Mouse (Mus musculus) intestine, embryonic 14.5 days (tissue): ENCODE results near the gene Gm45213. TPM values are rescaled to one million over a fixed set of nuclear protein-coding genes. Genes with fewer than 3 reads are reported as not detected.

ENCODE experiments used
- ATAC-seq: fragments of 200-750 bp; cut with Nextera tagmentation; replicated peaks from 2 replicates; pipeline ENCODE4 v1.8.0; 2017; ENCODE audit warnings: low read depth, moderate number of reproducible peaks, moderate TSS enrichment, moderate library complexity; ENCODE audit not compliant: low FRiP score, low TSS enrichment
- DNase-seq: peaks from one replicate; pipeline ENCODE4 v3.0.0-alpha.2; 2018; ENCODE audit warnings: low spot score
- H3K27ac ChIP-seq: fragments of 300-500 bp; sonication (generic); 2 replicates; pipeline ENCODE4 v1.5.1; 2014; ENCODE audit warnings: low read depth, mild to moderate bottlenecking, control low read depth
- H3K27me3 ChIP-seq: fragments of 300-500 bp; sonication (generic); replicated peaks from 2 replicates; pipeline ENCODE4 v1.6.1; 2014; ENCODE audit warnings: low read length, control low read depth; ENCODE audit not compliant: control insufficient read depth, insufficient read depth
- H3K36me3 ChIP-seq: fragments of 300-500 bp; sonication (generic); 2 replicates; pipeline ENCODE4 v1.6.1; 2014; ENCODE audit warnings: low read length, control low read depth; ENCODE audit not compliant: control insufficient read depth, insufficient read depth
- H3K4me1 ChIP-seq: fragments of 300-500 bp; sonication (generic); replicated peaks from 2 replicates; pipeline ENCODE4 v1.6.1; 2014; ENCODE audit warnings: low read length, control low read depth, mixed read lengths; ENCODE audit not compliant: control insufficient read depth, insufficient read depth
- H3K4me2 ChIP-seq: fragments of 300-500 bp; sonication (generic); 2 replicates; pipeline ENCODE4 v1.6.1; 2014; ENCODE audit warnings: low read length
- H3K4me3 ChIP-seq: fragments of 300-500 bp; sonication (generic); 2 replicates; pipeline ENCODE4 v1.5.1; 2014; ENCODE audit warnings: low read depth, low read length, control low read depth, mixed read lengths
- H3K9ac ChIP-seq: fragments of 300-500 bp; sonication (generic); 2 replicates; pipeline ENCODE4 v1.6.1; 2014; ENCODE audit warnings: mild to moderate bottlenecking, low read length
- H3K9me3 ChIP-seq: fragments of 300-500 bp; sonication (generic); 2 replicates; pipeline ENCODE4 v1.6.1; 2016; ENCODE audit warnings: low read length, control low read depth; ENCODE audit not compliant: control insufficient read depth
- WGBS: fragments of 180-500 bp; shearing (Covaris S2); extraction: QIAGEN DNeasy Blood & Tissue Kit; methylation state at CpG from one replicate; pipeline ENCODE4 v1.1.7; 2014; 5-methylcytosine and 5-hydroxymethylcytosine counted together
- polyA plus RNA-seq: library from polyadenylated mRNA; unstranded; fragments of >200 nt; fragmentation: Nextera tagmentation; extraction: Ambion mirVana; gene quantifications from 2 replicates; pipeline ENCODE4 v1.2.1, GENCODE M21; 2014

Gene Gm45213
- polyA plus RNA-seq, 1 experiment from 2014 or later: not detected

GRCm38 (mm10) chr7:66010518-66010917, 32.9 kb upstream of the Gm45213 start:
- Histone ChIP-seq H3K4me1 (no peaks in the 10 kb centered on the region), H3K27me3 (no peaks in the 10 kb centered on the region), H3K4me3 (no peak overlapping the region), H3K36me3 (no peaks in the 10 kb centered on the region), H3K9ac (no peak overlapping the region), H3K4me2 (no peak overlapping the region), H3K9me3 (no peaks in the 10 kb centered on the region), H3K27ac (no peak overlapping the region)
- DNase-seq (no peak), ATAC-seq (no peak)
- 73% methylated on average over 6 of the region's 6 CpGs for WGBS

- H3K9ac ChIP-seq: no peak overlapping the region
- ATAC-seq: no peak
- no peak for DNase-seq
- H3K9me3 ChIP-seq: no peaks in the 10 kb centered on the region
- no peaks in the 10 kb centered on the region for H3K4me1 ChIP-seq
- WGBS: 85% methylated on average over 2 of the region's 2 CpGs
- H3K4me3 ChIP-seq: no peak overlapping the region
- no peaks in the 10 kb centered on the region for H3K36me3 ChIP-seq
- H3K27me3 ChIP-seq: no peaks in the 10 kb centered on the region
- no peak overlapping the region for H3K4me2 ChIP-seq
- no peak overlapping the region for H3K27ac ChIP-seq
These were observed 15.7 kb upstream of the Gm45213 start for GRCm38 (mm10) chr7:66027747-66028146.

DNA sequence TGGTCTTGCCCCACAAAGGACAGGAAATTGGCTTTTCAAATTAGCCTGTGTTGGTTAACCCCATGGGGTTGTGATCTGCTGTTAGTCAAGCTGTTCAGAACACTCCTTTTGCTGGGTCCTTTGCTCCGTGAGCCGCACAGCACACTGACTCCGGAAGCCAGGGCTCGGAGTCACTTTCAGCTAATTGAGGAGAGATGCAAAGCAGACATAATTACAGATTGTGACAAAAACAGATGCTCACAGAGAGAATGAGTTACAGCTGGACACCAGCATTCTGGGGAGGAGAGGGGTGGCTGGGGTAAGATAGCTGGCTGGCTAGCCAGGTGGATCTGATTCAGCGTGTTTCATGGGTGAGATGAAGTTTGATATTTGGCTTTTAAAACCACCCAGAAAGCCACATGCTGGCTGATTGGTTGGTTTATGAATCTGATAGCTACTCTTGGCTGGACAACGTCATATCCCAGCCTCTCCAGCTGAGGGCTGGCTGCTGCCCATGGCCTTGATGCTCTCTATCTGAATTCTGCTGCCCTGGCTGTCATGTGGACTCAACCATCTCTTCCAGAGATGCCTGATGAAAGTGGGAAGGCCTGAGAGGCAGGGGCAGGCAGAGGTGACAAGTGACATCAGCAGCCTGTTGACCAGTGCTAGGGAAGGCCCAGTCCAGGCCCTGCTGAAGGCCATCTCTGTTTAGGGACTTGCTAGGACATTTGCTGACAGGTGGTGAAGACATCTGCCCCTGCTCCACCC, 14.5 kb upstream of the Gm45213 start:
- H3K4me2 ChIP-seq: no peak overlapping the region
- WGBS: 74% methylated on average over 6 of the region's 6 CpGs

GRCm38 (mm10) chr7:66036809-66037208, 6.6 kb upstream of the Gm45213 start:
- H3K27ac ChIP-seq: no peak overlapping the region
- 31% methylated on average over 8 of the region's 8 CpGs for WGBS
- no peak overlapping the region for H3K9ac ChIP-seq
- H3K4me3 ChIP-seq: no peak overlapping the region
- ATAC-seq (no peak), DNase-seq (no peak)
- no peak overlapping the region for H3K4me2 ChIP-seq
- no peaks in the 10 kb centered on the region for H3K27me3 ChIP-seq
- no peaks in the 10 kb centered on the region for H3K36me3 ChIP-seq
- no peaks in the 10 kb centered on the region for H3K9me3 ChIP-seq
- 0 out of 2 replicates have a peak, but pooled peaks cover 5% of the 10 kb centered on the region for H3K4me1 ChIP-seq

More for the DNA sequence above, 14.5 kb upstream of the Gm45213 start:
- no peaks in the 10 kb centered on the region for H3K4me1 ChIP-seq
- H3K9ac ChIP-seq: no peak overlapping the region
- no peak overlapping the region for H3K27ac ChIP-seq
- no peak overlapping the region for H3K4me3 ChIP-seq
- H3K27me3 ChIP-seq: no peaks in the 10 kb centered on the region
- no peak for DNase-seq
- H3K9me3 ChIP-seq: no peaks in the 10 kb centered on the region
- H3K36me3 ChIP-seq: no peaks in the 10 kb centered on the region
- ATAC-seq: no peak

- ATAC-seq (no peak), DNase-seq (no peak)
- no peak overlapping the region for H3K4me2 ChIP-seq
- no peaks in the 10 kb centered on the region for H3K27me3 ChIP-seq
- H3K36me3 ChIP-seq: no peaks in the 10 kb centered on the region
- no peak overlapping the region for H3K9ac ChIP-seq
- 68% methylated on average over 3 of the region's 3 CpGs for WGBS
- H3K4me1 ChIP-seq: 0 out of 2 replicates have a peak, but pooled peaks cover 5% of the 10 kb centered on the region
- H3K9me3 ChIP-seq: no peaks in the 10 kb centered on the region
- no peak overlapping the region for H3K4me3 ChIP-seq
- no peak overlapping the region for H3K27ac ChIP-seq
These were observed 5.1 kb upstream of the Gm45213 start for GRCm38 (mm10) chr7:66038261-66038660.

DNA sequence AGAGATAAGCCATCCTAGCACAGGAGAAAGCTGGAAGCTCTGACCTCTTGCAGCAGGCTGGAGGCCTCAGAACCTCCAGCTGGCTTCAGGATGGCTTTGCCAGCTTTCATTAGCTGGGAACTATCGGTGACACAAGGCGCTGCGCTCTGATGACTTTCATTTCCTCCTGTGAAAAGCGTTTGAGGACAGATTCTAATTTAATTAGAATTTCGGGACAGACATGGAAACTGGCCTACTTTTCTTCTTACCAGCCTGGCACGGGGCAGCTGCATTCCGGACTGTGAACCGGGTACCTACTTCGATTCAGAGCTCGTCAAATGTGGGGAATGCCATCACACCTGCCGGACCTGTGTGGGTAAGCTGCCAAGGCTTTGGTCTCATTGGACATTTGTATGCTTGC, 4.7 kb upstream of the Gm45213 start:
- Histone ChIP-seq H3K27me3 (no peaks in the 10 kb centered on the region), H3K9me3 (no peaks in the 10 kb centered on the region), H3K27ac (no peak overlapping the region), H3K4me1 (0 out of 2 replicates have a peak, but pooled peaks cover 5% of the 10 kb centered on the region), H3K4me3 (no peak overlapping the region), H3K36me3 (no peaks in the 10 kb centered on the region), H3K9ac (no peak overlapping the region), H3K4me2 (no peak overlapping the region)
- 83% methylated on average over 11 of the region's 11 CpGs for WGBS
- DNase-seq (no peak), ATAC-seq (no peak)

- H3K9me3 ChIP-seq: no peaks in the 10 kb centered on the region
- H3K36me3 ChIP-seq: no peaks in the 10 kb centered on the region
- 79% methylated on average over 18 of the region's 18 CpGs for WGBS
- ATAC-seq: no peak
- no peak overlapping the region for H3K4me2 ChIP-seq
- no peak overlapping the region for H3K9ac ChIP-seq
- H3K4me3 ChIP-seq: no peak overlapping the region
- H3K4me1 ChIP-seq: 0 out of 2 replicates have a peak, but pooled peaks cover 5% of the 10 kb centered on the region
- H3K27ac ChIP-seq: no peak overlapping the region
- DNase-seq: no peak
- no peaks in the 10 kb centered on the region for H3K27me3 ChIP-seq
These were observed 3.2 kb upstream of the Gm45213 start for GRCm38 (mm10) chr7:66040026-66040814.

GRCm38 (mm10) chr7:66044617-66045016, 1.2 kb downstream of the Gm45213 start:
- no peak for ATAC-seq
- Histone ChIP-seq H3K4me1 (no peaks in the 10 kb centered on the region; the same call in 1 of the 2 replicates), H3K36me3 (no peaks in the 10 kb centered on the region), H3K9me3 (no peaks in the 10 kb centered on the region), H3K27me3 (no peaks in the 10 kb centered on the region), H3K4me3 (no peak overlapping the region), H3K4me2 (no peak overlapping the region), H3K9ac (no peak overlapping the region), H3K27ac (no peak overlapping the region)
- 58% methylated on average over 9 of the region's 9 CpGs for WGBS
- no peak for DNase-seq
